Mouse (Mus musculus) heart, adult 18-20 months (tissue): ENCODE measurements around the gene Olfr1280. TPM values are rescaled to one million over a fixed set of nuclear protein-coding genes. Genes with fewer than 3 reads are reported as not detected.
"Not testable (repeated sequence)": the region's sequence is repeated elsewhere in the genome, so short reads cannot be mapped to it uniquely, and the experiment has no call there.

Source experiments
- DNase-seq, 2 experiments: peaks; one replicate each; pipeline ENCODE4 v3.0.0; 2021 to 2022; ENCODE audit warnings: mixed read lengths in 1 of 2
- long read RNA-seq, 2 experiments: library from polyadenylated mRNA; stranded (forward); transcript quantifications; one replicate each; pipeline ENCODE4 v2.0.0; 2021
- total RNA-seq, 2 experiments: library from RNA; stranded (reverse); gene quantifications; 2 replicates each; pipeline ENCODE4 v1.2.3; 2021

Gene Olfr1280
- not detected for total RNA-seq
- long read RNA-seq, experiment 1: 0 reads
- long read RNA-seq, experiment 2: 0 reads

DNA sequence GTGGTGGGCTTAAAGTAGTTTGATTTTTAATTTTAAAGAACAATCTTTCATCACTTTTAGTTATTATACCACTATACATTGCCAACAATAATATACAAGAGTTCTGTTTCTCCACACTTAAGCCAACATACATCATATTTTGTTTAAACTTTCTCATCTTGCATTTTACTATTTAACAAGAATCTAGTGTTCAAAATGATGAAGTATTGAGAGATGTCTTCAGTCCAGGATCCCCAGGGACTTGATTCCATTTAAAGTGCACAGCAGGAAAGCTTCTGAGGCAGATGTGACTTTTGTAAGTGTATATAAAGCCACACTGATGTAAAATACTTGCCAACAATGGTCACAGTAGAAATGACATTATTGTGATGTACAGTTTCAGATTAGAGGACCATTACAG lies at the start of gene Olfr1280:
Olfr1280 (plus strand) TSS at position 301 of the 400 bp plus-strand sequence.
- DNase-seq: no peak

DNA sequence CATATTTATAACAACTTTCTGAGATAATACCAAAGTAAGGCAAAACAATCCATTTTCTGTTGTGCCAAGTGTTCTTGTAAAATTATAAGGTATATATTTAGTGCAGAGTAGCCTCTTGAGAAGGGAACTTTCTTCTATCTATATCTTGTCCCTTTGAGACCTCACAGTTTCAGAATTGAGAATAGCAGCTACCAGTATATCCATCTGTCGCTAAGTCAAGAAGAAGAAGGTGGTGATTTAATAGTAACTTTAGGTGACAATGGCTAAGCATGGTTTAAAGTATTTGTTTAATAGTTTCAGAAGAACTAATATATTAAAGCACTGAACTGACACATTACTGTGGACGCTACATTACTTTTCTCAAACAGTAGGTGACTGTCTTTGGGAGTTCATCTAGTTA lies 39.8 kb upstream of the Olfr1280 start, which contains the start of gene Olfr1277:
Olfr1277 (minus strand) TSS at position 101 of the 400 bp plus-strand sequence.
- no peak for DNase-seq

DNA sequence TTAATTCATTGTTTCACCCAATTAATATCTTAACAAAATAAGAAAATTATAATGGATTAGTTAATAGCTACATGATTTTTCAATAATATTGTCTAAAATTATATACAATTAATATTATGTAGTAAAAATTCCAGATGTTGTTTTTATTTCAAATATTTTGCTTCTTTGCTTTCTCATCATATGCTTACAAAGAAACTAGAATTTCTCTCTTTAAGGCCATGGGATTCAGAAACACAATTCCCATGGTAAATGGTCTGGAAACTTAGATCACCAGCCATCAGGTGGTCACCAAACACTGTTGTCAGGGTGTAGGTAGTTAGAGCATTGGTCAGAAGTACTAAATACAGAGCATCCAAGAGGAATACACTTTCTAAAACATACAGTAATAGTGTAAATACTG lies 24.0 kb upstream of the Olfr1280 start, which contains the start of gene Olfr1278:
Olfr1278 (plus strand) TSS at position 301 of the 400 bp plus-strand sequence.
- DNase-seq: no peak

DNA sequence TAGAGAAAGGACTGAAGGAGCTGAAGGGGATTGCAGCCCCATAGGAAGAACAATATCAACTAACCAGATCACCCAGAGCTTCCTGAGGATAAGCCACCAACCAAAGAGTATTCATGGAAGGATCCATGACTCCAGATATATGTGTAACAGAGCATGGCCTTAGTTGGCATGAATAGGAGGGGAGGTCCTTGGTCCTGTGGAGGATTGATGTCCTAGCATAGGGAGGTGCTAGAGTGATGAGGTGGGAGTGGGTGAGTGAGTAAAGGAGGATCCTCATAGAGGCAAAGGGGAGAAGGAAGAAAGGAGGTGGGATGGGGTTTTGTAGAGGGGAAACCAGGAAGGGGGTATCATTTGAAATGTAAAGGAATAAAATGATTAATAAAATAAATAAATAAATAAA lies 15.3 kb upstream of the Olfr1280 start:
- DNase-seq: no peak

DNA sequence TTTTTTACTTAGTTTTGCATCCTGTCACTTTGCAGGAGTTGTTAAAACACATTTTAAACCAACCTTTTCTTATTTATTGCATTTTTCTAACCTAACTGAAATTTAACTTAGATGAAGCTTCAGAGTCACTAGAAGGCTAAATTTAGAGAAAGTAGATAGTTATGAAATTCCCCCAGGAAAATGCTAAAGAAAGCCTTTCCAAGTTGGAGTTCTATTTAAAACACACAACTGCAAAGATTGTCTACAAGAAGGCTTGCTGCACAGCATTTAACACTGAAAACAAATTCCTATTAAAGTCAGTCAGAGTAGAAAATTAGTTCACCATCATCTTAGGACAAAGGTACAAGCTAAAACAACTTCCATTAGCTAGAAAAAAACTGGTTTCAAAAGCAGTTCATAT lies 13.4 kb upstream of the Olfr1280 start, which contains the start of gene Olfr1279:
Olfr1279 (plus strand) TSS at position 262 of the 400 bp plus-strand sequence.
- DNase-seq: no peak

DNA sequence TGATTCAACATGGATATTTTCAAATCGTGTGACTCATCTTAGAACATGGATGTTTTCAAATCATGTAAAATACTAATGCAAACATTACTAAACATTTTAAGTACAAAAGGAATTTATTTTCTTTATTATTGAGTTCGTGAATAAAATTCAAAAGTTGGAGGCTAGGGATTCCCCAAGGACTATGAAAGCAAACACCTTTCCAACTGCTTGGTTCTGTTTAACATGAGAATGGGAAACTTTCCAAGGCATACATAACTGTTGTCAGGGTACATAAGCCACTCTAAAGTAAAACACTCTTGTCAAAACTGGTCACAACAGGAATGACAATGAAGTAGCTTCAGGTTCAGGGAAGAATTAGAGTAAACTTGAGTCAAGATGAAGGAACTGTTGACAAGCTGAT lies 12.4 kb downstream of the Olfr1280 start, which contains the start of gene Olfr1281:
Olfr1281 (plus strand) TSS at position 301 of the 400 bp plus-strand sequence.
- DNase-seq: no peak

DNA sequence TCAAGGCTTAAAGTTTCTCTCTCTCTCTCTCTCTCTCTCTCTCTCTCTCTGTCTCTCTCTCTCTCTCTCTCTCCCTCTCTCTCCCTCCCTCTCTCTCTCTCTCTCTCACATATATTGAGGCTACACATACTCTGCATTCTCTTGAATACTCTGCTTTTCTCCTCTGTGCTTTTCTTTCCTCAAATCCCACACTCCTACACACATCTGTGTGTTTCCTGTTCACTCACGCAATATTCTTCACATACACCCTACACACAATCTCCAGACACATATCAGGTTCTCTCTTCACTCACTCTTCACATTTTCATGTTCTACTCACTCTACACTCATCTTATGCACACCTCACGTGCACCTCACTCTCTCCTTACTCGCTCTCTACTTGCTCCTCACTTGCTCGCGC lies 19.9 kb downstream of the Olfr1280 start:
- not testable (repeated sequence) for DNase-seq

DNA sequence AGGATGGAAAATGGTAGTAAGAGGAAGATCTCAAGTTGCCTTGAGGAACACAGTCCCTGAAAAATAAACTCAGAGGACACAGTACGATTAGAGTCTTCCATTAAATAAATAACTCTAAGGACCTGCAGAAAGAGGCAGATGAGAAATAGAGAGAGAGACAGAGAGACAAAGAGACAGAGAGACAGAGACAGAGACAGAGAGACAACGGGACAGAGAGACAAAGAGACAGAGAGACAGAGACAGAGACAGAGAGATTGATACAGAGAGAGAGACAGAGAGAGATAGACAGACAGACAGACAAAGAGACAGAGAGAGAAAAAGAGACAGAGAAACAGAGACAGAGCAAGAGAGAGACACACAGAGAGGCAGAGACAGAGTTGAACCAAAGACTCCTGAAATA lies 22.2 kb downstream of the Olfr1280 start, which contains the start of gene Olfr1282:
Olfr1282 (minus strand) TSS at position 101 of the 400 bp plus-strand sequence.
- DNase-seq: no peak

DNA sequence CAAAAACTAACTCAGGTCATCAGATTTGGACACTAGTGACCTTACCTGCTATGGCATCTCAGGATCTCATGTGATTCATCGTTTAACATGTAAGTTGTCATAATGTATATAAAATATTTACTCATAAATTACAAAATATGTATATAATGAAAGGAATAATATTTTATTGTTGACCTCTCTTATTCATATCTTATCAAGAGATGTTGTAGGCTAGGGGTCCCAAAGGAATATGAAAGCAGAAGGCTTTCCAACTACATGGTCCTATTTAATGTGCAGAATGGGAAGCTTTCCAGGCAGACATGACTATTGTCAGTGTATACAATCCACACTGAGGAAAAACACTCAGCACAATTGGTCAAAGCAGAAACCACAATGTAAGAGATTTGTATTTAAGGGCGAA lies 52.7 kb downstream of the Olfr1280 start, which contains the start of gene Olfr1283:
Olfr1283 (plus strand) TSS at position 301 of the 400 bp plus-strand sequence.
- DNase-seq: no peak

DNA sequence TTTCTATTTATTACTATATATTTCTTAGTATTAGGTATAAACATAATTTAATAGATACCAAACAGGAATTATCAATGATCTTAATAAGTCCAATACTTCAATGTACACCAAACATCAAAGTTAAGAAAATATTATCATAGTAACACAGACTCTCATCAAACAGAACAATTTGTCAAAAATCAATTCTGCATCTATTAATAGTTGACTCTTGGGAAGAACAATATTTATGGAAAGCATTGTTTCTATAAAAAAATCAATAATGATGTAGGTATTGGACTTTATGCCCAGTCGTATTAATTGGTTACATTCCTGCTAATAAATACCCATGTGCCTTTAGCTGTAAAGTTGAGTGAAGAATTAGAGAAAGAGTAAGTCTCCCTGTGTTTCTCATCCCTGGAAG lies 61.4 kb downstream of the Olfr1280 start, which contains the start of gene Olfr1284:
Olfr1284 (plus strand) TSS at position 301 of the 400 bp plus-strand sequence.
- DNase-seq: no peak

Other genes starting within 250 kb of the Olfr1280 start
- not detected for gene Gm13941, start 208.0 kb upstream of the Olfr1280 start, total RNA-seq
- not detected for gene Gm15130, start 161.1 kb upstream of the Olfr1280 start, total RNA-seq
- gene 4930430A15Rik, start 84.4 kb upstream of the Olfr1280 start, total RNA-seq: not detected
- not detected for gene Olfr1275, start 78.7 kb upstream of the Olfr1280 start, total RNA-seq
- not detected for gene Olfr1276, start 59.5 kb upstream of the Olfr1280 start, total RNA-seq
- gene Olfr1277, start 39.9 kb upstream of the Olfr1280 start, total RNA-seq: not detected
- gene Olfr1278, start 23.9 kb upstream of the Olfr1280 start, total RNA-seq: not detected
- not detected for gene Olfr1279, start 13.4 kb upstream of the Olfr1280 start, total RNA-seq
- gene Olfr1281, start 12.5 kb downstream of the Olfr1280 start, total RNA-seq: not detected
- gene Olfr1282, start 22.1 kb downstream of the Olfr1280 start, total RNA-seq: not detected
- gene Olfr1283, start 52.8 kb downstream of the Olfr1280 start, total RNA-seq: not detected
- not detected for gene Olfr1284, start 61.5 kb downstream of the Olfr1280 start, total RNA-seq
- not detected for gene Olfr1286, start 109.1 kb downstream of the Olfr1280 start, total RNA-seq
- gene Olfr1287, start 135.1 kb downstream of the Olfr1280 start, total RNA-seq: not detected
- gene Olfr1288, start 160.1 kb downstream of the Olfr1280 start, total RNA-seq: not detected
- not detected for gene Olfr1289, start 166.8 kb downstream of the Olfr1280 start, total RNA-seq
- not detected for gene Olfr1290, start 179.8 kb downstream of the Olfr1280 start, total RNA-seq
- gene Olfr1291-ps1, start 183.2 kb downstream of the Olfr1280 start, total RNA-seq: not detected
- not detected for gene Olfr1293-ps, start 211.2 kb downstream of the Olfr1280 start, total RNA-seq
- not detected for gene Olfr1294, start 226.3 kb downstream of the Olfr1280 start, total RNA-seq